Mouse (Mus musculus) neural tube, embryonic 11.5 days (tissue): Measurements from ENCODE around the gene Ptpn1. TPM values are rescaled to one million over a fixed set of nuclear protein-coding genes. Genes with fewer than 3 reads are reported as not detected.

ENCODE experiments used
- ATAC-seq: fragments of 200-750 bp; cut with Nextera tagmentation; 2 replicates; pipeline ENCODE4 v1.8.0; 2017; ENCODE audit warnings: moderate number of reproducible peaks, mild to moderate bottlenecking, moderate TSS enrichment, moderate library complexity; ENCODE audit not compliant: insufficient read depth, low FRiP score, low TSS enrichment
- DNase-seq: peaks from one replicate; pipeline ENCODE4 v3.0.0-alpha.2; 2015; ENCODE audit warnings: low spot score
- H3K27ac ChIP-seq: fragments of 300-500 bp; sonication (generic); 2 replicates; pipeline ENCODE4 v1.5.1; 2014; ENCODE audit warnings: low read depth, mild to moderate bottlenecking, low read length
- H3K27me3 ChIP-seq: fragments of 300-500 bp; sonication (generic); 2 replicates; pipeline ENCODE4 v1.6.1; 2014; ENCODE audit warnings: mild to moderate bottlenecking, low read length, mixed read lengths; ENCODE audit not compliant: control insufficient read depth, insufficient read depth
- H3K36me3 ChIP-seq: fragments of 300-500 bp; sonication (generic); 2 replicates; pipeline ENCODE4 v1.6.1; 2014; ENCODE audit warnings: mild to moderate bottlenecking, low read length, moderate library complexity, mixed read lengths; ENCODE audit not compliant: control insufficient read depth, insufficient read depth
- H3K4me1 ChIP-seq: fragments of 300-500 bp; sonication (generic); 2 replicates; pipeline ENCODE4 v1.6.1; 2014; ENCODE audit warnings: low read length, mixed read lengths; ENCODE audit not compliant: control insufficient read depth, insufficient read depth
- H3K4me2 ChIP-seq: fragments of 300-500 bp; sonication (generic); 2 replicates; pipeline ENCODE4 v1.6.1; 2014; ENCODE audit warnings: low read depth, mild to moderate bottlenecking, moderate library complexity
- H3K4me3 ChIP-seq: fragments of 300-500 bp; sonication (generic); 2 replicates; pipeline ENCODE4 v1.5.1; 2014; ENCODE audit warnings: low read depth, low read length
- H3K9ac ChIP-seq: fragments of 300-500 bp; sonication (generic); 2 replicates; pipeline ENCODE4 v1.6.1; 2014; ENCODE audit warnings: mild to moderate bottlenecking, low read length
- H3K9me3 ChIP-seq: fragments of 300-500 bp; sonication (generic); 2 replicates; pipeline ENCODE4 v1.6.1; 2016; ENCODE audit warnings: low read length; ENCODE audit not compliant: control insufficient read depth
- WGBS: fragments of 180-500 bp; shearing (Covaris S2); extraction: QIAGEN DNeasy Blood & Tissue Kit; methylation state at CpG from one replicate; pipeline ENCODE4 v1.1.7; 2014; 5-methylcytosine and 5-hydroxymethylcytosine counted together
- polyA plus RNA-seq: library from polyadenylated mRNA; unstranded; fragments of >200 nt; fragmentation: Nextera tagmentation; extraction: Ambion mirVana; gene quantifications from 2 replicates; pipeline ENCODE4 v1.2.1, GENCODE M21; 2014

Ptpn1 gene
- polyA plus RNA-seq, 1 experiment from 2014 or later = 98.9 TPM

- Histone ChIP-seq H3K4me2 (no peak overlapping the region), H3K9ac (no peak overlapping the region), H3K9me3 (no peaks in the 10 kb centered on the region), H3K27ac (no peak overlapping the region), H3K36me3 (no peaks in the 10 kb centered on the region), H3K4me1 (no peaks in the 10 kb centered on the region; the same call in 1 of the 2 replicates), H3K4me3 (no peak overlapping the region), H3K27me3 (peaks cover 5% of the 10 kb centered on the region; the same call in 1 of the 2 replicates)
- ATAC-seq (no peak), DNase-seq (no peak)
- WGBS = 75% methylated on average over 8 of the region's 8 CpGs
Observed at GRCm38 (mm10) chr2:167897896-167898295, 34.0 kb upstream of the Ptpn1 start.

GRCm38 (mm10) chr2:167899989-167900421 lies 31.9 kb upstream of the Ptpn1 start:
- Histone ChIP-seq H3K4me2 (no peak overlapping the region), H3K4me3 (no peak overlapping the region), H3K27me3 (peaks cover 5% of the 10 kb centered on the region; the same call in 1 of the 2 replicates), H3K36me3 (no peaks in the 10 kb centered on the region), H3K27ac (no peak overlapping the region), H3K9ac (no peak overlapping the region), H3K4me1 (no peaks in the 10 kb centered on the region; the same call in 1 of the 2 replicates), H3K9me3 (no peaks in the 10 kb centered on the region)
- ATAC-seq = no peak
- 36% methylated on average over 16 of the region's 16 CpGs for WGBS
- peak; percentile 31 for DNase-seq

GRCm38 (mm10) chr2:167902116-167902703 lies 29.6 kb upstream of the Ptpn1 start:
- H3K4me1 ChIP-seq = no peaks in the 10 kb centered on the region; the same call in 1 of the 2 replicates
- WGBS = 67% methylated on average over 9 of the region's 9 CpGs

GRCm38 (mm10) chr2:167903242-167903952 lies 28.5 kb upstream of the Ptpn1 start:
- WGBS = 84% methylated on average over 11 of the region's 11 CpGs
- Histone ChIP-seq H3K36me3 (no peaks in the 10 kb centered on the region), H3K27me3 (no peaks in the 10 kb centered on the region), H3K27ac (no peak overlapping the region), H3K9ac (no peak overlapping the region), H3K9me3 (no peaks in the 10 kb centered on the region), H3K4me2 (no peak overlapping the region), H3K4me3 (no peak overlapping the region), H3K4me1 (no peaks in the 10 kb centered on the region; the same call in 1 of the 2 replicates)
- no peak for ATAC-seq
- no peak for DNase-seq

More at GRCm38 (mm10) chr2:167902116-167902703, 29.6 kb upstream of the Ptpn1 start:
- Histone ChIP-seq H3K27me3 (no peaks in the 10 kb centered on the region), H3K9ac (no peak overlapping the region), H3K27ac (no peak overlapping the region), H3K4me3 (no peak overlapping the region), H3K36me3 (no peaks in the 10 kb centered on the region), H3K4me2 (no peak overlapping the region), H3K9me3 (no peaks in the 10 kb centered on the region)
- no peak for ATAC-seq
- DNase-seq = no peak

GRCm38 (mm10) chr2:167904621-167905367 lies 27.1 kb upstream of the Ptpn1 start:
- no peaks in the 10 kb centered on the region for H3K36me3 ChIP-seq
- DNase-seq = no peak
- ATAC-seq = no peak
- H3K4me2 ChIP-seq = no peak overlapping the region
- no peak overlapping the region for H3K4me3 ChIP-seq
- WGBS = 83% methylated on average over 12 of the region's 12 CpGs
- no peaks in the 10 kb centered on the region; the same call in 1 of the 2 replicates for H3K4me1 ChIP-seq
- no peak overlapping the region for H3K9ac ChIP-seq
- no peaks in the 10 kb centered on the region for H3K27me3 ChIP-seq
- no peak overlapping the region for H3K27ac ChIP-seq
- no peaks in the 10 kb centered on the region for H3K9me3 ChIP-seq

GRCm38 (mm10) chr2:167905561-167905960 lies 26.3 kb upstream of the Ptpn1 start:
- Histone ChIP-seq H3K4me2 (no peak overlapping the region), H3K9me3 (no peaks in the 10 kb centered on the region), H3K9ac (no peak overlapping the region), H3K27ac (no peak overlapping the region), H3K4me1 (no peaks in the 10 kb centered on the region), H3K4me3 (no peak overlapping the region), H3K27me3 (no peaks in the 10 kb centered on the region), H3K36me3 (no peaks in the 10 kb centered on the region)
- WGBS = 53% methylated on average over 8 of the region's 8 CpGs
- DNase-seq = no peak
- no peak for ATAC-seq

- Histone ChIP-seq H3K9ac (no peak overlapping the region), H3K27me3 (no peaks in the 10 kb centered on the region), H3K36me3 (no peaks in the 10 kb centered on the region), H3K4me2 (no peak overlapping the region), H3K4me1 (no peaks in the 10 kb centered on the region), H3K4me3 (no peak overlapping the region), H3K27ac (no peak overlapping the region), H3K9me3 (no peaks in the 10 kb centered on the region)
- DNase-seq = no peak
- no peak for ATAC-seq
Observed at GRCm38 (mm10) chr2:167906729-167907128, 25.1 kb upstream of the Ptpn1 start.

- Histone ChIP-seq H3K4me2 (no peak overlapping the region), H3K4me3 (no peak overlapping the region), H3K27me3 (no peaks in the 10 kb centered on the region), H3K9me3 (no peaks in the 10 kb centered on the region), H3K27ac (no peak overlapping the region), H3K36me3 (no peaks in the 10 kb centered on the region), H3K4me1 (no peaks in the 10 kb centered on the region), H3K9ac (no peak overlapping the region)
- DNase-seq (no peak), ATAC-seq (no peak)
- 80% methylated on average over 11 of the region's 11 CpGs for WGBS
Observed at GRCm38 (mm10) chr2:167909531-167910177, 22.2 kb upstream of the Ptpn1 start.
